Mouse (Mus musculus): ENCODE results near the gene Mtfp1. TPM values are rescaled to one million over a fixed set of nuclear protein-coding genes. Genes with fewer than 3 reads are reported as not detected.
A peak's percentile ranks its signal among the peaks of the same experiment; 100 is the strongest.
"Not testable (repeated sequence)": the region's sequence is repeated elsewhere in the genome, so short reads cannot be mapped to it uniquely, and the experiment has no call there.

The Mtfp1 gene
- polyA plus RNA-seq (2012; ENCODE audit: insufficient read depth, insufficient read length, missing spikeins), result 54.3 and 54.8 TPM in 2 replicates

DNA sequence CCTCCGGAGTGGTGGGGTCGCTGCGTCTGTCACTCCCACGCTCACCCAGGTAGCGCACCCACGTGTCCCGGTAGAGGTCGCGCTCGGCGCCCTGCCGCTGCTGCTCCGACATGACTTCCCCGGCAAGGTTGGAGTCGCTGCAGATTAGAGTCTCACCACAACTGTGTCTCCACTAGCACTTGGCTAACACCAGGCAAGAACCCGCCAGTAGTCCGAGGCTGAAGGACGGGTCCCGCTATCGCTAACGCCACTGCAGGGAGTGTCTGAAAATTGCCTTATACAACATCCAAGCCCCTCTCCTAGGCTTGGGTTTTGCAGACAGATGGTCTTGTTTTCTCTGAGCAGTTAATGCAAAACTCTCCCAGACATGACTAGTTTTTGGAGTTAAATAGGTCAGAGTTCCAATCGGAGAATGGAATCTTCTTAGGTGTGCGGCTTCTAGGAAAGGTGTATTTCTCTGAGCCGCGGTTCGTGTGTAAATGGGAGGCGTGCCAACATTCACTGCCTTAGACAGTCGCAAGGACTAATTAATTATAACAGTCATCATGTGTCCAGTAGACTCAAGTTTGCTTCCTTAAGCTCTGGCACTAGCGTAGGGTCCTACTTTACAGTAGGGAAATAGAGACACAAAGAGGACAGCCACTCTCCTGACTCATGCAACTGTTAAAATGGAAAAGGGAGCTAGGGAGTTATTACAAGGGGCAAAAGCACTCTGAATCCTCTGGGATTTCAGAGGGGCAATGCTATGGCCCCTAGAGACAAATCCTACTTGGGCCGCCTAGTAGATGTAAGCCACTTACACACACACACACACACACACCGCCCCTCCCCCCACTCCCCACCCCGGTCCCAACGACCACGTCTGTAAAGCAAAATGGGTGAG is at the start of gene Mtfp1:
Mtfp1 (minus strand) TSS at position 275 of the 883 bp plus-strand sequence.
- Histone ChIP-seq H3K4me1 (ENCODE audit: control insufficient read depth, insufficient read depth, insufficient read length, low read length) (peaks cover 3% of the 10 kb centered on the region; the same call in 1 of the 2 replicates), H3K4me3 (ENCODE audit: insufficient read depth, low read depth, low read length) (peak within 1 kb of the TSS; percentile 81), H3K27ac (replicated peaks; ENCODE audit: low read depth, low read length) (peak within 1 kb of the TSS; percentile 70)

DNA sequence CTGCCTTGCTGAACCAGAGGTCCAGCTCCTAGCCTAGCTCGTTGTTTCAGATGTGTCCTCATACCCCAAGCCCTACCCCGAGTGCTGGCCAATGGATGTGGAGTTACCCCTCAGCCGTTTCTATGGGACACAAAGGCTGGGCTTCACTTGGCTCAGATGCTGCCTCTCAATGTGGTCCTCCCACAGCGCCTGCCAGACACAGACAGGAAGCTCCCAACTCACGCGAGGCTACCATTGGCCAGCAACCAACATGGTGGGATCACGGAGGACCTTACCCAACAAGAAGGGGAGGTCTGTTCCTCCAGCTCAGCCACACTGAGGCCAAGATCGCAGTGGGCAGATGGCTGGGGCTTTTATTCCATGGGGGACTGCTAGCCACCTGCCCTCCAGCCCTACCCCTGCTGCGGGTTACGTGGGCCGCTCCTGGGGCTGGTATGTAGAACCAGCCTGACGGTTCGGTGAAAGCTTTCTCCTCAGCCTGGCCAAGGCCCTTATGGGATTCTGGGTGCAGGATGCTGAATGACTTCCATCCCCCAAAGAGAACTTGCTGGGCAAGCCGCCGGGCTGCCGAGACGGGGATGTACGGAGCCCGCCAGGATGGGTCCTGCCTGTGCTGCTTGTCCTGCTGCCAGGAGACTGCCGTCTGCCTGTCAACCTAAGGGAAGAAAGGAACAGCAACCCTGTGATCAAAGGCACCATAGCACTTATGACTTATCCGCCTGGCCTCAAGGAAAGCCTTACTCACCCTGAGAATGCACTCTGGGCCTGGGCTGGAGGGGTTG is 48.2 kb upstream of the Mtfp1 start:
- peaks cover 3% of the 10 kb centered on the region for H3K4me1 ChIP-seq (ENCODE audit: control insufficient read depth, insufficient read depth, insufficient read length, low read length)
- H3K27ac ChIP-seq (replicated peaks; ENCODE audit: low read depth, low read length), result no peak overlapping the region
- H3K4me3 ChIP-seq (ENCODE audit: insufficient read depth, low read depth, low read length), result no peak overlapping the region

DNA sequence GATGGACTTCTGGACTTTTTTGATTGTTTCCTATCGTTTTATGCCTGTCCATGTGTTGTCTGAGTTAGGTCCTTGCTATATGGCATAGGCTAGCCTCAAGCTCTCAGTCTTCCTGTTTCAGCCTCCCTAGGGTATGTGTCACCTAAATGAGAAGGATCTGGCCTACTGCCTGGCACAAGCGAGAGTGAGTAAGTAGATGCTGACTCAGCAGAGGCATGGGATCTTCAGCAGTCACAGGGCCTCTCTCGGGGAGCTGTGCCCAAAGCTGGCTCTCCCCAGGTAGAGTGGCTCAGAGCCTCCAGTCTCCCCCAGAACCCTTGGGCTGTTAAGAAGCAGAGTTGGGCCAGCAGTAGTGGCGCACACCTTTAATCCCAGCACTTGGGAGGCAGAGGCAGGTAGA is 47.1 kb upstream of the Mtfp1 start:
- Histone ChIP-seq H3K27ac (replicated peaks; ENCODE audit: low read depth, low read length) (no peak overlapping the region), H3K4me1 (ENCODE audit: control insufficient read depth, insufficient read depth, insufficient read length, low read length) (no peaks in the 10 kb centered on the region), H3K4me3 (ENCODE audit: insufficient read depth, low read depth, low read length) (no peak overlapping the region)

DNA sequence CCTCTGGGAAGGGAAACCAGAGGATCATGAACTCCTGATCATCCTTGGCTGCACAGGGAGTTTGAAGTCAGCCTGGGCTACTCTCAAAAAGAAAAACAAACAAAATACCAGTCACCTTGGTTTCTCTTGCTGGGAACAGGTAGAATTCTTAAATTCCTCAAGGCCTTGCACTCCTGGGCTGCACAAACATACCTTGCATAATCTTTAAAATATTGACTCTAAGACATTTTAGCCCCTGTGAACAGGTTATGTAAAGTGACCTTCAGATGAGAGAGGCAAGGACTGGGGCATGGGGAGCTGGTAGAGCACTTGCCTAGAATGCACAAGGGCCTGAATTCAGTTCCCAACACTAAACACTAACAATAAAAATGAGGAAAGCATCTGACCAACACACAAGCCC is 46.3 kb upstream of the Mtfp1 start:
- Histone ChIP-seq H3K27ac (replicated peaks; ENCODE audit: low read depth, low read length) (no peak overlapping the region), H3K4me1 (ENCODE audit: control insufficient read depth, insufficient read depth, insufficient read length, low read length) (no peaks in the 10 kb centered on the region), H3K4me3 (ENCODE audit: insufficient read depth, low read depth, low read length) (no peak overlapping the region)

DNA sequence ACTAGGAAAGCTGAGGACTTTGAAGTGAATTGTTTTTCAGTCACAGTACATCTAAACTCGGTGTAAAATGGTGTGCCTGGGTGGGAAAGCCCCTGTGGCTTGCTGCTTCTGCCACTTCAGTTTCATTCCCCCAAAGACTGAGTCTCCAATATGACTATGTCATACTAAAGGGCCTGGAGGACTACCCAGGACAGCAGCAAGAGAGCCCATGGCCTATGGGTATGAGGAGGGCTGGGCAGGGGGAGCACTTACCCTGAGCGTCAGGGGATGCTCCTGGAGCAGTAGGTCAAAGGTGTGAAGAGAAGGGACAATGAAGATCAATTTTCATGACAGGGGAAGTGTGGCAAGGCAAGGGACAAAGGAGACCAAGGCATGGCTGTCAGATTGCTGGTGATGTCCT is 43.7 kb upstream of the Mtfp1 start:
- Histone ChIP-seq H3K4me3 (ENCODE audit: insufficient read depth, low read depth, low read length) (no peak overlapping the region), H3K27ac (replicated peaks; ENCODE audit: low read depth, low read length) (no peak overlapping the region), H3K4me1 (ENCODE audit: control insufficient read depth, insufficient read depth, insufficient read length, low read length) (0 out of 2 replicates have a peak, but pooled peaks cover 5% of the 10 kb centered on the region)

DNA sequence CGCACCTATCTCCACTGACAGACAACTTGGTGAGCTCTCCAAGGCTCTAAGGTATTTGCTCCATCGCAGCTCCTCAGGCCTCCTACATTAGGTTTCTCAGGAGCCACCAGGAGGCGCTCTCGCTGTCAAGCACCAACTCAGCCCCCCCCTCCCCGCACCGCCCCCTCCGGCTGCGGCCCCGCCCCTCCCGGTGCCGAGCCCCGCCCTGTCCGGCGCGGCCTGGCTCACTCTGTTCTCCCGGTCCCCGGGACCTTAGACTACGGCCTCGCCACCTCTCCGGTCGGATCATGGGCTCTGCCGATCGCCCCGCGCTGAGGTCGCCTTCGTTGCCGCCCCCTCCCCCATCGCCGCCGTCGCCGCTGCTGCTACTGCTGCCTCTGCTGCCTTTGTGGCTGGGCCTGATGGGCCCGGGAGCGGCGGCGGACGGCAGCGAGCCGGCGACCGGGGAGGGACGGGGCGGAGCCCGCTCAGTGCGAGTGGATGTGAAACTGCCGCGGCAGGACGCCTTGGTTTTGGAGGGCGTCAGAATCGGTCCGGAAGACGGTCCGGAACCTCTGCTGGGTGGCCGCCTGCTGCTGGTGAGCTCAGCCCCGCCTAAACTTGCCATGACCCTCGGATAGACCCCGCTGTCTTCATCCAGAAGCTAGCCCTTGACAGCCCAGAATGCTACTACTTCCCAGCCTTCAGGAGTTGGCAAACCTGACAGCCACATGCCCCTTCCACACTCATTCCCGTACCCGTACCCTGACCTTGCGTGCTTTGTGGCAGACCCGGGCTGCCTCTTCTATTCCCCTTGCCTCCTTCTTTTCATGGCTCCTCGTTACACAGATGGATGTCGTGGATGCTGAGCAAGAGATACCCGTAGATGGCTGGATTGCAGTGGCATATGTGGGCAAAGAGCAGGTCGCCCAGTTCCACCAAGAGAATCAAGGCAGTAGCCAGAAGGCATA is 40.0 kb upstream of the Mtfp1 start, which contains the start of gene Rnf215:
Rnf215 (plus strand) TSS at position 217 of the 950 bp plus-strand sequence.
- H3K4me3 ChIP-seq (ENCODE audit: insufficient read depth, low read depth, low read length), result peak within 1 kb of the TSS; percentile 93
- H3K4me1 ChIP-seq (ENCODE audit: control insufficient read depth, insufficient read depth, insufficient read length, low read length), result 0 out of 2 replicates have a peak, but pooled peaks cover 5% of the 10 kb centered on the region
- H3K27ac ChIP-seq (replicated peaks; ENCODE audit: low read depth, low read length), result peak within 1 kb of the TSS; percentile 97

DNA sequence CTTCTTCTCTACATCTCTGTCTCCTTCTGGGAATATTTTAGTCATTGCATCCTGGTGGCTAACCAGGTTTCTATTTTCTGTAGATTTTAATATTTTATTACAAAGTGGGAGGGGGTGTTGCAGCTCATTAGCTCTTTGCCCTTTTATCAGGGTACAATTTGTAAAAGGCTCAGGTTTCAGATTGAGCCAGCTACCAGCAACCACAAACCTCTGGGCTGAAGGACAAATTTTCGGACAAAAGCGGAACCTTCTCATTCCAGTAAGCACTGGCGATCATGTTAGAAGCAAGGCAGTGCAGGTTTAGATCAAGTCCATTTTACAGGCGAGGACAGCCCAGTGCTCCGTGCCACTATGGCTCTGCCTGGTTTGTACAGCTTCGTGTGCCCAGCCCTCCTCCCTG is 39.2 kb upstream of the Mtfp1 start:
- no peak overlapping the region for H3K27ac ChIP-seq (replicated peaks; ENCODE audit: low read depth, low read length)
- no peak overlapping the region for H3K4me3 ChIP-seq (ENCODE audit: insufficient read depth, low read depth, low read length)
- H3K4me1 ChIP-seq (ENCODE audit: control insufficient read depth, insufficient read depth, insufficient read length, low read length), result 0 out of 2 replicates have a peak, but pooled peaks cover 5% of the 10 kb centered on the region

DNA sequence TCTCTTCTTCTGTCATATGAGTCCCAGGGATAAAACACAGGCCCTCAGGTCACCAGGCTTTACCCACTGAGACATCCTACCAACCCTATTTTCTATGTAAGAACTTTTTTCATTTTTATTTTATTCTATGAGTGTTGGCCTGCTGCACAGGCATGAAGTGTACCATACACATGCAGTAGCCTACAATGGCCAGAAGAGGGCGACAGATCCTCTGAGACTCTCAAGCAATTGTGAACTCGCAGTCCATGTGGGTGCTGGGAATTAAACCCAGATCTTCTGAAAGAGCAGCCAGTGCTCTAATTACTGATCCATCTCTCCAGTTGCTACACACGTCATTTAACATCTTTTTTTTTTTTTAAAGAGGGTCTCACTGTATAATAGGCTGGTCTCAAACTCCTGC is 38.2 kb upstream of the Mtfp1 start:
- no peak overlapping the region for H3K4me3 ChIP-seq (ENCODE audit: insufficient read depth, low read depth, low read length)
- H3K4me1 ChIP-seq (ENCODE audit: control insufficient read depth, insufficient read depth, insufficient read length, low read length), result 0 out of 2 replicates have a peak, but pooled peaks cover 5% of the 10 kb centered on the region
- no peak overlapping the region for H3K27ac ChIP-seq (replicated peaks; ENCODE audit: low read depth, low read length)

DNA sequence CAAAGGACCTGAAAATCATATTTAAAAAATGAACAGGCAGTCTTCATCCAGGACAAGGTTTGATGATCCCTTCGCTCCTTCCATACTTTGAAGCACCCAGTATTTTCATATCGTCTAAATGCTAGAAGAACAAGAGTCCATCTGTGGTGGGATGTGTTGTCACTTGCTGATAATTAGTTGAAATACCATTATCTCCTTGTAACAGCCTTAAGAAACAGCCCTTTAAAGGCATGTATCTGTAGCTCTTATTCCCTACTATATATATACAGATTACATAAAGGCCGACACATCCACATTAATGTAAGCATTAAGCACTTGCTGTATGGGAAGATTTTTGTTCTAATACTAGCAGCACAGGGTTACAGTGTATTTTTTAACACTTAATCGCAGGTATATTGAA is 33.2 kb upstream of the Mtfp1 start:
- H3K4me1 ChIP-seq (ENCODE audit: control insufficient read depth, insufficient read depth, insufficient read length, low read length); H3K4me3 ChIP-seq (ENCODE audit: insufficient read depth, low read depth, low read length): not testable (repeated sequence)

DNA sequence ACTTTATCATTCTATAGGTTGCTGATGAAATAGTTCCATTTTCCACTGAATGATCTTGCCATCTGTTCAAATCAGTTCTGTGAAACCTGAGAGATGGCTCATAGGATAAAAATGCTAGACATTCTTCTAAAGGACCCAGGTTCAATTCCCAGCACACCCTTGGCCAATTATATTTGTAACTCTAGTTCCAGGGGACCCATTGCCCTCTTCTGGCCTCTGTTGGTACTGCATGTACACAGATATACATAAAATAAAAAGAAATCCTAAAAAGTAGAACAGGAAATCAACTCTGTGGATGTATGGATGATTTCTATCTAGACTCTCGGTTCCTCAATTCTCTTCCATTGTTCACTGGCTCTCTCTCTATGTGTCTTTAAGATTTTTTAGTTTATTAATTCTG is 31.8 kb upstream of the Mtfp1 start:
- H3K27ac ChIP-seq (replicated peaks; ENCODE audit: low read depth, low read length), result no peak overlapping the region
- H3K4me3 ChIP-seq (ENCODE audit: insufficient read depth, low read depth, low read length), result no peak overlapping the region
- no peaks in the 10 kb centered on the region for H3K4me1 ChIP-seq (ENCODE audit: control insufficient read depth, insufficient read depth, insufficient read length, low read length)

More for the DNA sequence above, 33.2 kb upstream of the Mtfp1 start:
- not testable (repeated sequence) for H3K27ac ChIP-seq (replicated peaks; ENCODE audit: low read depth, low read length)

DNA sequence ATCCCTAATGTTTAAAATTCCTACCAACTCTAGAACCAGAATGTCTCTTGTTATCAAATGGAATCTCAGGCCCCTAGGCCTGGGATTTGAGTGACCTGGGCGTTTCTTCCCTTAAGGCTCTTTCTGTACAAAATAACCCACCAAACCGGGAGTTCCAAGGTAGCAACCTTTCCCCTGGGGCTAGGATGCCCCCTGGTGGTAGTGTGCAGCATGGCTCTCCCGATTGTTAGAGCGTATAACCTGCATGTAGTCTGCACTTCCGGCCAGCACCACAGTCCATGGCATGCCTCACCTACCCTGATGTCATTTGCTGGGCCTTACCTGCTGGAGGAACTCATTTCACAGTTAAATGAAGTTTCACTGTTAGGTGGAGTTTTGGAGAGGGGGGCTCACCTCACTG is 28.7 kb upstream of the Mtfp1 start:
- Histone ChIP-seq H3K27ac (replicated peaks; ENCODE audit: low read depth, low read length) (no peak overlapping the region), H3K4me3 (ENCODE audit: insufficient read depth, low read depth, low read length) (no peak overlapping the region), H3K4me1 (ENCODE audit: control insufficient read depth, insufficient read depth, insufficient read length, low read length) (no peaks in the 10 kb centered on the region)

DNA sequence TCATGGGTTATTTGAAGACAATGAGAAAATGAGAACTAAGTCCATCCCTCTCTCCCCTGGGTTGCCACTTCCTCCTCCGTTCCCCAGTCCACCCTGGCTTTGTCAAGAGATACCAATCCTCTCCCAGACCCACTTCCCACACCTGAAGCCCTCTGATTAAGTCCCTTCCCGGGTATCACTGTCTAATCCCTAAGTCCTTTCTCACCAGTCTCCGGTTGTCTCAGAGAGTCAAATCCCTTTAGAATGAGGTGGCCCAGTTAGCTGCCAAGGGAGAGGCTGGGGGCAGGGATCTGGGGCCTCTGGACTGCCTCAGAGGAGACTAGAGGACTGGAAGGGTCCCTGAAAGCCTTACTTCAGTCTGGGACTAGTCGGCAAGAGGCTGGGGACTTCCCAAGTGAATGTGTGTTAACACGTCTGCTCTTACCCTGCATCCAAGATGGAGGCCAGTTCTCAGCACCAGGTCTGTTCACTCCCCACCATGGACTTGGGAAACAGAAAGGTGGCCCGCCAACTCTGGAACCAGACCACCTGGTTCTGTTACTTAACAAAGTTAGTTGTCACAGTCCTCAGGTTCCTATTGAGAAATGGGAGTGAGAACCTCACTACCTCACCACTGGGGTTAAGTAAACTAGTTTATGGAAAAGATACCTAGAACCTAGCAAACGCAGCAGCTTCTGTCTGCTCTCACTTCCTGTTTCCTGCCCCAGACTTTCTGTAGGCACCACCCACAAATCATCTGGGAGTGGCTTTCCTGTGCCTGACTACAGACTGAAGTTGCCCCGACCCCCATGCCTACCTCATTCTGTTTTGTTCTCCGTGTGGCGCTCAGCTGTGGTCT is 27.7 kb upstream of the Mtfp1 start, which contains the start of gene Sec14l2:
Sec14l2 (minus strand) TSS at position 674 of the 838 bp plus-strand sequence.
- no peak within 1 kb of the TSS for H3K27ac ChIP-seq (replicated peaks; ENCODE audit: low read depth, low read length)
- H3K4me1 ChIP-seq (ENCODE audit: control insufficient read depth, insufficient read depth, insufficient read length, low read length), result 0 out of 2 replicates have a peak, but pooled peaks cover 2% of the 10 kb centered on the region
- no peak within 1 kb of the TSS for H3K4me3 ChIP-seq (ENCODE audit: insufficient read depth, low read depth, low read length)

DNA sequence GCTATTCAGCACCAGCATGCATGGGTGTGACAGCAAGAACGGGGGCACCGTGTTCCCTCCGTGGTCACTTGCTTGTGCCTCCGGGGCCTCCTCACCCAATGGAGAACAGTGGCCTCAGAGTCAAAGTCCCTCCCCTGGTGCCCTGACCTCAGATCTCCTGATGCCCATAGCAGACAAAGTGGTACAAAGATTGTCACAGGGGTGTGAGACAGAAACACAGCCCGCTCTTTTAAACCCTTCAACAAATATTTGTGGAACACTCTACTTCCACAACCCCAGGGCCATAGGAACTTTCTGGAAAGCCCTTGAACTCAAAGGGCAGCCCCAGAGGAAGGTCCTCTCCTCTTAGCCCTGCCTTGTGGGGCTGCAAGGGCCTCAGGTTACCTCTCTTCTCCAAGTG is 27.0 kb upstream of the Mtfp1 start:
- Histone ChIP-seq H3K27ac (replicated peaks; ENCODE audit: low read depth, low read length) (no peak overlapping the region), H3K4me3 (ENCODE audit: insufficient read depth, low read depth, low read length) (no peak overlapping the region), H3K4me1 (ENCODE audit: control insufficient read depth, insufficient read depth, insufficient read length, low read length) (0 out of 2 replicates have a peak, but pooled peaks cover 2% of the 10 kb centered on the region)

DNA sequence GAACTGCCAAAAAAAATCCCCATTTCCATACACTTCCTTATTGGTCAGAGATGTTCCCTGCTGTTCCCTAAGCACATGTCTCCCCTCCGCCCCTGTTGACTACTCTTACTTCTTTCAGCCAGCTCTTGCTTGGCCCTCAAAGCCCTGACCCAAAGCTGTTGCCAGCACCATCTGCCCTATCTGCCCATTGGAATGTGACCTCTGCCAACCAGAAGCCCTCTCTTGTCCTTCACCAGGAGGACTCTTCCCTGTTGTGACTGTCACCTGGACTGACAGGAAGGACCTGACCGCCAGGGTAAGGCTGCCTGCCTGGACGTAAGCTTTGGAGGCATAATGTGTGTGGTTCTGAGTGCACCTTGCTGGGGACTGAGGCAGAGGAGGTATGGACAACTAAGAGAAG is 26.4 kb upstream of the Mtfp1 start:
- H3K27ac ChIP-seq (replicated peaks; ENCODE audit: low read depth, low read length), result no peak overlapping the region
- H3K4me3 ChIP-seq (ENCODE audit: insufficient read depth, low read depth, low read length), result no peak overlapping the region
- H3K4me1 ChIP-seq (ENCODE audit: control insufficient read depth, insufficient read depth, insufficient read length, low read length), result peaks cover 6% of the 10 kb centered on the region; the same call in 1 of the 2 replicates

All from brown adipose tissue, adult 24 weeks (tissue).